Mouse (Mus musculus): ENCODE results near the gene Gm21818.
"Not testable (repeated sequence)": the region's sequence is repeated elsewhere in the genome, so short reads cannot be mapped to it uniquely, and the experiment has no call there.

Gene Gm21818

DNA sequence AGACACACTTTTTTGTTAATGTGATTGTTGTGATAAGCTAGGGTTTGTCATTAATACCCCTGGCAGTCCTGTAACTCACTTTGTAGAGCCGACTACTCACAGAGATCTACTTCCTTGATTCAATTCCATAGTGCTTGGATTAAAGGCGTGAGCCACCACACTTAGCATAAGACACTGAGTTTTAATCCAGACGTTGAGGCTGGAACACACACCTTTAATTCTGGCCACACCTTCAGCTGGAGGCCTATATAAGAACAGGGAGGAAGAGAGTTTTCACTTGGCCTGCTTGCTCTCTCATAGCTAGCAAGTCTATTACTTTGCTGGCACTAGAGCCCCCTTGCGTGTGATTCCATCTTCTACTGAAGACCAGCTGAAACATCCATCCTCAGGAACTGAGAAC lies at the start of gene Gm21818:
Gene Gm21818 (plus strand): TSS at position 301 of the 400 bp plus-strand sequence.
- DNase-seq (ENCODE audit: low spot score in 2 of 2) = not testable (repeated sequence)

DNA sequence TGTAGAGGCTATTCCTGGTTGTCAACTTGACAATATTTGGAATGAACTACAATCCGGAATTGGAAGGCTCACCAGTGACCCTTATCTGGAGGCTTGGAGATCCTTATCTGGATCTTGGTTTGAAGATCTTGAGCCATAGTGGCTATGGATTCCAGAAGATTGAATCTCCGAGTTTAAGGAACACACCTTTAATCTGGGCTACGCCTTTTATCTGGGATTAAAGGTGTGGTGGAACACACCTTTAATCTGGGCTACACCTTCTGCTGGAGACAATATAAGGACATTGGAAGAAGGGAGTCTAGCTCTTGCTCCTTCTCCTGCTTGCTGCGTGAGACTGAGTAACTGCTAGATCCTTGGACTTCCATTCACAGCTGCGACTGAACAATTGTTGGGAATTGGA lies 32.3 kb upstream of the Gm21818 start, which contains the start of gene Gm20767:
Gene Gm20767 (plus strand): TSS at position 301 of the 400 bp plus-strand sequence.
- not testable (repeated sequence) for DNase-seq (ENCODE audit: low spot score in 2 of 2)

DNA sequence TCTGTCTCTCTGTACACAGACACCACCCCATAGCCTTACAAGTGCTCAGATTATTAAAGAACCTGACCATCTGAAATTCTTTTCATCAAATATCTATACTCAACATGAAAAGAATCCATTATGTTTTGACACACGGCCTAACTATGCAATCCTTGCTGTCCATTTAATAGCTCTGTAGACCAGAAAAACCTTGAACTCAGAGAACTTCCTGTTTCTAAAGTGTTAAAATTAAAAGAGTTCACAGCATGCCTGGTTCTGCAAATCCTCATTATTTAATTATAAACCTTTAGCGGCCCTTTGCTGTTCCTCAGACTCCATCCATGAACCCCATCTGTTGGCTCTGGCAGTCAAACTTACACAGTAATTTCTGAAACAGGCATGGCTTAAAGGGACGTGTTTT lies 29.9 kb upstream of the Gm21818 start:
- DNase-seq (ENCODE audit: low spot score in 2 of 2) = not testable (repeated sequence)

DNA sequence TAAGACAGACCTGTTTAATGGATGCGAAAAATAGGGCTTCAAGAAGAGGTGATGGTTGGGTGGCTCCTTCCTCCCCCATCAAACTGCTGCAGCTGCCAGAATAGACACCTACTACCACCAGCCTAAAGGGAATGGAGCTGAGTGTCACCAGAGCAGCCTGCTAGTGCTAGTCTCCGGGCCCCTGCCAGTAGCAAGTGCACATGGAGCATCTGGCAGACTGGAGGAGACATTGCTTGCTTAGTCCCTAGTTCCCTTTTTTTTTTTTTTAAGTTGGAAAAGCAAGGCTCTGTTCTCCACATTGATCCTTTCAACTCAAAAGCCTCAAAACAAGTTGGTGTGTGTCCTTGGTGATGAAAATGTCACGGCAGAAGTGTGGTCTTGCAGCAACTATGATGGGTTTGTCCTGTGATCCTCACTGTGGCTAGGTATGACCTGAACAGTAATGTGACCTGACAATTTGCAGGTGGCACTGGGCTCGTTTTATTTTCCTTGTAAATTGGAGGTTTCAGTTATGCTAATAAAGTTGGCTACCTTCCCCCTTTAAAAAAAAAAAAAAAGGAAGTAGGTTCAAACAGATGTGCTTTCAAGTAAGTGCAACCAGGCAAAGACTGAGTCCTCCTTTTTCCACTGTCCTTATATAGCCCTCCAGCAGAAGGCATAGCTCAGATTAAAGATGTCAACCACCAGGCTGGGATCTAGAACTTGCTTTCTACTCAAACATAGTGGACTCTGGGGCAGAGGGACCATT lies 22.4 kb upstream of the Gm21818 start:
- DNase-seq (ENCODE audit: low spot score in 2 of 2) = not testable (repeated sequence)

DNA sequence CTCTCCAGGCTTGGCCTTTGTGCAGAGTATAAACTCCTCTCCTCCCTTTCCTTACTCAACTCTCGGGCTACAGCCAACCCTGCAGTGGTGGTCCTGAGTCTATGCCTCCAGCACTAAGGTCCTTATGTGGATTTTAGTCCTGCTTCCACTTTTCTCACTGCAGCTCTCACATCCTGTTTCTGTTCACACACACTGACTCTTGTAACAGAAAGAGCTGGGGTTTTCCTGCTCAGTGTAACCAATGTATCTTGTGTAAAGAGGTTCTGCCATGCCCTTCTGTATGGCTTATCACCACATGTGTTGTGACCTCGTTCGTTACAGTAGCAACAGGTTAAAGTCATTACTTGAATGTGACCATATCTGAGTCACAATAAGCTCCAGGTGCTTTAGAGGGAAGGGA lies 21.6 kb upstream of the Gm21818 start:
- not testable (repeated sequence) for DNase-seq (ENCODE audit: low spot score in 2 of 2)

DNA sequence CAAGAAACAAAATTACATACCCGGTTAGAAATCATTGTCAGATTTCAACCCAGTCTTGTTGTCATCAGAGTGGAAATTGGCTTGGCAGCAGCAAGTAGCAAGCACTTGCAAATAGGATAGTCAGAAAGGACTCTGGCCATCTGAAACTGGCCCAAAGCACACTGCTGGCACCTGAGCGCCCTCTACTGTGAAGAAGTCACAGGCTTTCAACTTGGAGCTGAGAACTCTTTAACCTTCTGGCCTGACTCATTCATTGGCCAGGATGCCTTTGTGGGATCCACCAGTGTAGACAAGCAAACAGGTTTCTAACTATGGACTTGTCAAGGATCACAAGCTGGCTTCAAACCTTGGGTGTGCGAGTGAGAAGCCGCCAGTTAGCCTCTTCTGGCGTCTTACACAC lies 3.9 kb upstream of the Gm21818 start:
- DNase-seq (ENCODE audit: low spot score in 2 of 2) = not testable (repeated sequence)

DNA sequence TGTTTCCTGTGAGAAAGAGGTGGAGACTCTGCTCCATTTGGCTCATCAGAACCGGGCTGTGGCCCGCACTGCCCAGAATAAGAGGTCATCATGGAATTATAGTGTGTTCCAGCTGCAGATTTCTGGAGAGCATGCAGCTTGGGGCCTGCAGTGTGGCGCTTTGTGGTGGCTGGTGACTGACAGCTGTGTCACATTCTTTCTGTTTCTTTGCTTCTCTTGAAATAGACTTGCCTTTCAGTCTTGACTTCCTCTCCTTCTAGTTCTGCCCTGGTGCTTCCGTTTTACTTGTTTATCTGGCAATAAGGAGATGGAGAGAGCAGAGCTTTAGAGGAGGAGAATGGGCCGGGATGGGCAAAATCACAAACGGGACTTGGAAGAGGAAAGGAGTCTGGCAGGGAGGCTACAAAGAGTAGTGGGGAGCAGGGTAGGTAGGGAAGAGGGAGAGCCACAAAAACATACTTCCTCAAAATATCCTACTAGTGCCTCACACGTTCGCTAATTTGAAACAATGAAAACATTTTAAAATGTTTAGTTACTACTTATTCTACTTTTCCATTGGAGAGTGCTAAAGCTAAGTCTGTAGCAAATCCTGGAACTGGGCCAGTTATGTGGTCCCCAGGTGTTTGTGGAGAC lies 24.1 kb downstream of the Gm21818 start:
- DNase-seq (ENCODE audit: low spot score in 2 of 2) = not testable (repeated sequence)

DNA sequence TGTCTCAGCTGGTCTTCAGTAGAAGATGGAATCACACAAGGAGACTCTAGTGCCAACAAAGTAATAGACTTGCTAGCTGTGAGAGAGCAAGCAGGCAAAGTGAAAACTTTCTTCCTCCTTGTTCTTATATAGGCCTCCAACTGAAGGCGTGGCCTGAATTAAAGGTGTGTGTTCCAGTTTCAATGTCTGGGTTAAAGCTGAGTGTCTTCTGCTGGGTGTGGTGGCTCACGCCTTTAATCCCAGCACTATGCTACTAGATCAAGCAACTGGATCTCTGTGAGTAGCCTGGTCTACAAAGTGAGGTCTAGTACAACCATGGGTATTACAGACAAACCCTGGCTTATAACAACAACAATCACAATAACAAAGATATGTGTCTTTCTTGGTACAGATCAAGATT lies 43.6 kb downstream of the Gm21818 start, which contains the start of gene Gm21762:
Gene Gm21762 (minus strand): TSS at position 101 of the 400 bp plus-strand sequence.
- not testable (repeated sequence) for DNase-seq (ENCODE audit: low spot score in 2 of 2)

DNA sequence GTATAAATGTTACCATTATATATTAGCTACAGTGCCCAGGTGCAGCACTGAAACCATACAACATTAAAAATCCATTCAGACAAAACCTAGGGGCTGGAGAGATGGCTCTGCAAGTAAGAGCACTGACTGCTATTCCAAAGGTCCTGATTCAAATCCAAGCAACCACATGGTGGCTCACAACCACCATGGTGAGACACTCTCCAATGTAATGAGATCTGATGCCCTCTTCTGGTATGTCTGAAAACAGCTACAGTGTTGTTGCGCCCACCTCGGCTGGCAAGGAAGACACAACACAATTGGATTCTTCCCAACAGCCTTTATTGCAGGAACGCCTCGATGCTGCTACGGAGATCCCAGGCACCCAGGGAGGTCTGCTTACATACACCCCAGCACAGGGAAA lies 48.7 kb downstream of the Gm21818 start:
- DNase-seq (ENCODE audit: low spot score in 2 of 2) = not testable (repeated sequence)

DNA sequence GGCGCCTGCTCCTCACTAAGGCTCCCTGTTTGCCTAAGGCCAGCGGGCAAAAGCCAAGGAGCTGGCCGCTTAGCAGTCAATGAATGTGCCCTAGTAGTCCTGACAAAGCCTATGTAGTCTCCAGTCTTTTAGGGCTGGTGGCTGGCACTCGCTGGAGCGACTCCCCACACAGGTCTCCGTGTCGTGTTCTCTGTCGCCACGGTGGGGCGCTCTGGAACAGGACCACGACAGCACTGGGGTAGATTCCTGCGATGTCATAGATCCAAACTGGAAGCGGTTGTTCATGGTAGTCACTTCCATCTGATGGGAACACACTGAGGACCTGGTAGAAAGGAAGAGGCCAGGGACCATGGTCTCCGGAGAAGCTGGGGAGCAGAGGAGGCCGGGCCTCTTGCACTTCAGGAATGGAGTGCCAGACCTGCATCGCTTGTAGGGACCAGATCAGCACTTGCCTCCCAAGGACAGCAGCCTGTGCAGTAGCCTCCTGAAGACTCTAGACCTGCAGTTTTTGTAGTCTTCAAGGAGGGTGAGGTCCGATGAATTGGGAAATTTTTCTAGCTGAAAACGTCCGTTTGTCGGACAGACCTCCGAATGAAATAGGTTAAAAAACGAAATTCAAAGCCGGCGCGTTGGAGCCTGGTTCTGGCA lies 50.9 kb downstream of the Gm21818 start:
- not testable (repeated sequence) for DNase-seq (ENCODE audit: low spot score in 2 of 2)

Data from right cerebral cortex, postnatal 10 days (tissue).